Mouse (Mus musculus): ENCODE measurements at regions not wholly inside any gene's neighbourhood (a gene's known extent, or its start where the extent isn't known, plus 50 kb on each side); places are given as distances from the start of the nearest gene placed in this dataset.

DNA sequence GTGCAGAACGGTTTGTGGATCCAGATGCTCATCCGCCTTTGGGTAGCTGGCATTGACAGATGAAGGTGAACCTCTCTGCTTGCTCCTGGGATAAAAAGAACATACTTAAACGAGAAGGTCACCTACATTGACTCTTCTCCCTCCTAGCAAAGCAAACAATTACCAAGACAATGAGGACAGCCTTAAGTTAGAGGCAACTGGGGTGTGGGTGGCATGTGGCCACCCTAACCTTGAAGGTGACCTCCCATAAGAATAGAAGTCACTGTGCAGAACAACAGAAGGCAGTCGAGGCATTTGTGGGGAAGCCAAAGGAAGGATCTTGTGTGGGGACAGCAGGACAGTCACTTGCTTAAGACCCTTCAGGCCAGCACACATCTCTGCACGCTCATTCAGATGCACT is 119.0 kb upstream of the Ralgapa2 start:
- 73% methylated on average over 5 of the region's 5 CpGs for WGBS (ENCODE audit: insufficient replicate concordance)
- no peak for ATAC-seq (replicated peaks; ENCODE audit: insufficient number of reproducible peaks, low FRiP score, low TSS enrichment)
- no peak overlapping the region for H3K4me2 ChIP-seq
- H3K9me3 ChIP-seq (replicated peaks; ENCODE audit: control insufficient read depth, low read length) = no peaks in the 10 kb centered on the region
- H3K9ac ChIP-seq (ENCODE audit: low read depth, low read length) = no peak overlapping the region
- no peaks in the 10 kb centered on the region for H3K36me3 ChIP-seq (ENCODE audit: control insufficient read depth, insufficient read depth, low read length)
- no peaks in the 10 kb centered on the region for H3K4me1 ChIP-seq (ENCODE audit: control insufficient read depth, insufficient read depth, low read length)
- no peak overlapping the region for H3K4me3 ChIP-seq (ENCODE audit: low read depth, low read length)
- H3K27ac ChIP-seq (ENCODE audit: low read depth, low read length) = no peak overlapping the region
- H3K27me3 ChIP-seq (ENCODE audit: control insufficient read depth, insufficient read depth, low read length) = peaks cover 7% of the 10 kb centered on the region; the same call in 1 of the 2 replicates

DNA sequence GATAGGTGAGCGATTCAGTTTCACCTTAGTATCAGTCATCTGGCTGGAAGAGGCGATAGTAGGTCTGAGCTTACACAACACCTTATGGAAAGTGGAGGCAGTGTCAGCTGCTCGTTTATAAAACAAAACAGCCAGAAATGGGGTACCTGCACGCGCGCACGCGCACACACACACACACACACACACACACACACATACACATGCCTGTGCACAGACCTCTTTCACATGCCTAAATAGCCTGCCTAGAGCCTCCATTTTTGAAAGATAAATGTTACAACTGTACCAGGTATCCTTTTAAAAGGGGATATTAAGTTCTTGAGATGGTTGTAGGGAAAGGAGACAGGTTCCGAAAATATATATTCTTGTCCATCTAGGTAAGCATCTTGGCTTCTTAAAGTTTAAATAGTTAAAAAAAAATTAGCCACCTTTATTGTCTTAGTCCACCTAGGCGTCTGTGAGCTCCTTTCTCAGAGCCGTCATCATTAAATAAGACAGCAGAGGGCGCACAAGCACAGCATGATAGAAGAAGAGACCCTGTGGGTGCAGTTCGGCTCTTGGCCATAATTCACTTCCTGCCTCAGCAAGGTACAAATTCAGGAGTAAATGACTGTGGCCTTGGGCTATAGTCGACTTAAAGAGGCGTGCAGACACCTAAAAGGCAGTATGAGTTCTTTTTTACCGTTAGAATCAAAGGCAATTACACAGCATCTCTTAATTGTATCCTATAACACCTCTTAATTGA is 121.4 kb upstream of the Ralgapa2 start:
- no peak overlapping the region for H3K4me3 ChIP-seq (ENCODE audit: low read depth, low read length)
- 47% methylated on average over 16 of the region's 16 CpGs for WGBS (ENCODE audit: insufficient replicate concordance)
- H3K4me2 ChIP-seq = no peak overlapping the region
- no peak overlapping the region for H3K27ac ChIP-seq (ENCODE audit: low read depth, low read length)
- H3K9ac ChIP-seq (ENCODE audit: low read depth, low read length) = no peak overlapping the region
- H3K36me3 ChIP-seq (ENCODE audit: control insufficient read depth, insufficient read depth, low read length) = no peaks in the 10 kb centered on the region
- no peaks in the 10 kb centered on the region for H3K9me3 ChIP-seq (replicated peaks; ENCODE audit: control insufficient read depth, low read length)
- no peak for ATAC-seq (replicated peaks; ENCODE audit: insufficient number of reproducible peaks, low FRiP score, low TSS enrichment)
- H3K27me3 ChIP-seq (ENCODE audit: control insufficient read depth, insufficient read depth, low read length) = 0 out of 2 replicates have a peak, but pooled peaks cover 7% of the 10 kb centered on the region
- no peaks in the 10 kb centered on the region for H3K4me1 ChIP-seq (ENCODE audit: control insufficient read depth, insufficient read depth, low read length)

DNA sequence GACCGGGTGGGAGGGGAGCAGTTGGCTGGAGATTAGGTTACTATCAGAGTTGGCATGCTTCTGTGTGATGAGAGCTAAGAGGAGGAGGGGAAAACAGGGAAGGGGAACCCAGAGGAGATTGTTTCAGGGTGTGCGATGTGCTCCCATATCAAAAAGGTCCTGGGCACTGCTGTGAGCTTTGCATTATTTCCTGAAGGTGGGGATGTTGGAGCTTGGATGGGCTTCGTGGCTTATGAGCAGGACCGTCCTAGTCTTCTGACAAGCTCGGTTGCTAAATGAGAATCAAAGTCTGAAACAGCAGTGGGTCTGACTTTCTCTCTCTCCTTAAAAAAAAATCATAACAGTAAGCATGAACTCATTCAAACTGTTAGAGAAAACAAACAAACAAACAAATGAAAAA is 125.4 kb upstream of the Ralgapa2 start:
- Histone ChIP-seq H3K4me2 (no peak overlapping the region), H3K27ac (ENCODE audit: low read depth, low read length) (no peak overlapping the region), H3K9ac (ENCODE audit: low read depth, low read length) (no peak overlapping the region), H3K4me1 (ENCODE audit: control insufficient read depth, insufficient read depth, low read length) (no peaks in the 10 kb centered on the region), H3K36me3 (ENCODE audit: control insufficient read depth, insufficient read depth, low read length) (no peaks in the 10 kb centered on the region), H3K27me3 (ENCODE audit: control insufficient read depth, insufficient read depth, low read length) (0 out of 2 replicates have a peak, but pooled peaks cover 4% of the 10 kb centered on the region), H3K4me3 (ENCODE audit: low read depth, low read length) (no peak overlapping the region), H3K9me3 (replicated peaks; ENCODE audit: control insufficient read depth, low read length) (no peaks in the 10 kb centered on the region)
- WGBS (ENCODE audit: insufficient replicate concordance) = 48% methylated on average over 5 of the region's 5 CpGs
- ATAC-seq (replicated peaks; ENCODE audit: insufficient number of reproducible peaks, low FRiP score, low TSS enrichment) = no peak

DNA sequence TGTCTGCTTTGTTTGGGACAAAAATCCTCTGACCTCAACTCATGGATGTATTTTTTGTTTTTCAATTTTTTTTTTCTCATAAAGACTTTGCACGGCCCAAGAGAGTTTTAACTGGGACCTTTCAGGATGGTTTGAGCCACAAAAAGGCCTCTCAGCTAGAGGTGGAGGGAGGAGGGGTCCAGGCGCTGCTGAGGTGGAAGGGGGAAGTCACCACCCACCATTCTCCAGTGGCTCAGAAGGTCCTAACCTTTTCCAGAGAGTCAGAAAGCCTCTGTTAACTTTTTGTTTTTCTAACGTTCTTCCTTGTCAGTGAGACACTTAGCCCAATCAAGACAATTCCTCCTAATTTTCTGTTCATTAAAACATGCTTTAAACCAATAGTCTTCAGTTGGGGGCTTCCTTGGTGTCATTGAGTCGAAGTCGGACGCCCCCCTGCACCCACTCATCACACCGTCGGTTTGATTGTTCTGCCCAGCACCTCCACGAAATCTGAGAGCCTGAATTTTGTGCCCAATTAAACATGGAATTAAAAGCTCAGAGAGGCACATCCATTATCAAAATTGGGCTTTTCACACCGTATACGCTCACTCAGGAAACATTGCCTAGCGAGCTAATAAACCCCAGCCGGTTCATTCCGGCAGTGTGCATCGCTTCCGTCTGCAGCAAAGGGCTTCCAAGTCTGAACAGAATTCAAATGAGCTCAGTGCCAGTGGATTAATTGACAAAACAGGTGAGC is 134.3 kb upstream of the Ralgapa2 start:
- no peak overlapping the region for H3K4me2 ChIP-seq
- 67% methylated on average over 16 of the region's 16 CpGs for WGBS (ENCODE audit: insufficient replicate concordance)
- no peak overlapping the region for H3K9ac ChIP-seq (ENCODE audit: low read depth, low read length)

DNA sequence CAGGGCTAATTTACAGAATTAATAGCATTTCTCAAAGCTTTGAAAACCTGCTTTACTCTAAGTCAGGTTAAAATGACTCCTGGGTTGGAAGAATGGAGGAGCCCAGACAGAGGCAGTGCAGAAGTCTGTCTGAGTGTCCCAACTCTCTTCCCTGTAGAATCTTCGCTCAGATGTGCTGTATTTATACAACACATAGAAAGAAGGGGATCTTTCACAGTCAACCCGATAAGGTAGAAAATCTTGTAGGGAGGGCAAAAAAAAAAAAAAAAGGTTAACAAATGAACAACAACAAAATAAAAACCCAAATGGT is 134.8 kb upstream of the Ralgapa2 start:
- 81% methylated on average over 2 of the region's 2 CpGs for WGBS (ENCODE audit: insufficient replicate concordance)
- no peak overlapping the region for H3K4me2 ChIP-seq

More for the DNA sequence above, 134.3 kb upstream of the Ralgapa2 start:
- Histone ChIP-seq H3K27me3 (ENCODE audit: control insufficient read depth, insufficient read depth, low read length) (no peaks in the 10 kb centered on the region), H3K27ac (ENCODE audit: low read depth, low read length) (no peak overlapping the region), H3K36me3 (ENCODE audit: control insufficient read depth, insufficient read depth, low read length) (no peaks in the 10 kb centered on the region), H3K9me3 (replicated peaks; ENCODE audit: control insufficient read depth, low read length) (no peaks in the 10 kb centered on the region), H3K4me1 (ENCODE audit: control insufficient read depth, insufficient read depth, low read length) (no peaks in the 10 kb centered on the region), H3K4me3 (ENCODE audit: low read depth, low read length) (no peak overlapping the region)
- no peak for ATAC-seq (replicated peaks; ENCODE audit: insufficient number of reproducible peaks, low FRiP score, low TSS enrichment)

DNA sequence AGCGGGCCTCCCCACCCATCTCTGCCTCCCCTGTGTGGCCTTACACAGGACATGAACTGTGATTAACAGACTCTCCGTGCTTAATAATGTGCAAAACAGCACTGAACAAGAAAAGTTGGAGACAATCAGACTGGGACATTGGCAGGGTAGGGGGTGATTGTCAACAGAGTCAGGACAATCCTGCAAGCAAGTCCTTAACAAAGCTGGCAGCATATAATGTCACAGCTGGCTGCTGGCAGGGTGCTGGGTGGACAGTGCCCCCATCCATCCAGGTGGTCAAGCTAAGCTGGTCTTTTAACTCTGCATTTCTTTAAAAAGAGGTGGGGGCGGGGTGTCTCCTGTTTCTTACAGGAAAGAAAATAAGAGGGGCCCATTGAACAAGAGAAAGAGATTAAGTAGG is 149.2 kb upstream of the Ralgapa2 start:
- Histone ChIP-seq H3K4me2 (no peak overlapping the region), H3K4me3 (ENCODE audit: low read depth, low read length) (no peak overlapping the region), H3K36me3 (ENCODE audit: control insufficient read depth, insufficient read depth, low read length) (no peaks in the 10 kb centered on the region), H3K9me3 (replicated peaks; ENCODE audit: control insufficient read depth, low read length) (no peaks in the 10 kb centered on the region), H3K4me1 (ENCODE audit: control insufficient read depth, insufficient read depth, low read length) (no peaks in the 10 kb centered on the region), H3K27me3 (ENCODE audit: control insufficient read depth, insufficient read depth, low read length) (no peaks in the 10 kb centered on the region), H3K27ac (ENCODE audit: low read depth, low read length) (no peak overlapping the region), H3K9ac (ENCODE audit: low read depth, low read length) (no peak overlapping the region)
- WGBS (ENCODE audit: insufficient replicate concordance) = 62% methylated on average over 3 of the region's 3 CpGs
- no peak for ATAC-seq (replicated peaks; ENCODE audit: insufficient number of reproducible peaks, low FRiP score, low TSS enrichment)

More for the DNA sequence above, 134.8 kb upstream of the Ralgapa2 start:
- Histone ChIP-seq H3K4me3 (ENCODE audit: low read depth, low read length) (no peak overlapping the region), H3K4me1 (ENCODE audit: control insufficient read depth, insufficient read depth, low read length) (no peaks in the 10 kb centered on the region), H3K36me3 (ENCODE audit: control insufficient read depth, insufficient read depth, low read length) (no peaks in the 10 kb centered on the region), H3K9ac (ENCODE audit: low read depth, low read length) (no peak overlapping the region), H3K9me3 (replicated peaks; ENCODE audit: control insufficient read depth, low read length) (no peaks in the 10 kb centered on the region), H3K27ac (ENCODE audit: low read depth, low read length) (no peak overlapping the region), H3K27me3 (ENCODE audit: control insufficient read depth, insufficient read depth, low read length) (no peaks in the 10 kb centered on the region)
- ATAC-seq (replicated peaks; ENCODE audit: insufficient number of reproducible peaks, low FRiP score, low TSS enrichment) = no peak

DNA sequence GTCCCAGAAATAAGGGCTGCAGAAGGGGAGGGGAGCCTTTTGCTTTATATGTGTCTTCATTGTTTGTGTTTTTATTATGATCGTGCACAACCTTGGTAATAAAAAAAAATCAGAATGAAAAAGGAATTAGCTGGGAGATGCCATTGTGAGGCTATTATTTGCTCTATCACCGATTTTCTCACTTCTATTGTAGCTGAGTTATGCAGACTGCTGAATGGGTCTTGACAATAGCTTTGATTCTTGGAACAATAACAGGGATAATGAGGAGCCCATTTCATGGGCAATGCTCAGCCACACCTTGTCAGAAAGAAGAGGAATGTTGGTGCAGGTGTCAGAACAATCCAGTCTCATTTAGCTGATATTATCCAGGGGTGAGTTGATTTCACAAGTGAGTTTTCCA is 160.6 kb upstream of the Ralgapa2 start:
- no peak overlapping the region for H3K4me2 ChIP-seq
- no peak for ATAC-seq (replicated peaks; ENCODE audit: insufficient number of reproducible peaks, low FRiP score, low TSS enrichment)
- H3K9ac ChIP-seq (ENCODE audit: low read depth, low read length) = no peak overlapping the region
- H3K4me1 ChIP-seq (ENCODE audit: control insufficient read depth, insufficient read depth, low read length) = no peaks in the 10 kb centered on the region
- no peak overlapping the region for H3K4me3 ChIP-seq (ENCODE audit: low read depth, low read length)
- no peaks in the 10 kb centered on the region for H3K36me3 ChIP-seq (ENCODE audit: control insufficient read depth, insufficient read depth, low read length)
- WGBS (ENCODE audit: insufficient replicate concordance) = 64% methylated on average over 2 of the region's 2 CpGs
- no peak overlapping the region for H3K27ac ChIP-seq (ENCODE audit: low read depth, low read length)
- no peaks in the 10 kb centered on the region for H3K9me3 ChIP-seq (replicated peaks; ENCODE audit: control insufficient read depth, low read length)
- H3K27me3 ChIP-seq (ENCODE audit: control insufficient read depth, insufficient read depth, low read length) = no peaks in the 10 kb centered on the region

DNA sequence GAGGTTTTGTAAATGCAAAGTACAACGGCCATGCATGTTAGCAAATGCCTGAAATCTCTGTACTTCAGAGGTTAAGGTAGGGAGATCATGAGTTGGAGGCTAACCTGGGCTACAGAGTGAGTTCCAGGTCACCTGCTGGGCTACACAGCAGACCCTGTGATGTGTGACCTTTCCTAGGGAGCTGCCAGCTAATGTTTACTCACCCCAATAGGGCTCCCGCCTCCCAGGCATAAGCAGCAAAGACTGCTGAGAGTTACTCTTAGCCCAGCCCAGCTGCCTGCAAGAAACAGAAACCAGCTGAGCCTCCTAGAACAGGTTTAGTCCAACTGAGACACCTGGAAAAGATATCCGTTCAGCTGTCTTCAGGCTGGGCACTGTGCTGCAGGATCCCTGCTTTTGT is 169.8 kb upstream of the Ralgapa2 start:
- Histone ChIP-seq H3K36me3 (ENCODE audit: control insufficient read depth, insufficient read depth, low read length) (no peaks in the 10 kb centered on the region), H3K27ac (ENCODE audit: low read depth, low read length) (no peak overlapping the region), H3K9me3 (replicated peaks; ENCODE audit: control insufficient read depth, low read length) (no peaks in the 10 kb centered on the region), H3K27me3 (ENCODE audit: control insufficient read depth, insufficient read depth, low read length) (no peaks in the 10 kb centered on the region), H3K4me3 (ENCODE audit: low read depth, low read length) (no peak overlapping the region), H3K4me2 (no peak overlapping the region), H3K4me1 (ENCODE audit: control insufficient read depth, insufficient read depth, low read length) (no peaks in the 10 kb centered on the region), H3K9ac (ENCODE audit: low read depth, low read length) (no peak overlapping the region)
- no peak for ATAC-seq (replicated peaks; ENCODE audit: insufficient number of reproducible peaks, low FRiP score, low TSS enrichment)
- WGBS (ENCODE audit: insufficient replicate concordance) = 64% methylated on average over 3 of the region's 3 CpGs

Data from heart, embryonic 11.5 days (tissue).